Mouse (Mus musculus) spleen, adult 2 months (tissue): ENCODE data around the gene Gm9936.

ENCODE experiments used
- CTCF ChIP-seq: fragments of 200-500 bp; IDR thresholded peaks from 2 replicates; pipeline ENCODE4 v1.5.1; 2011; ENCODE audit warnings: mild to moderate bottlenecking, inconsistent platforms; ENCODE audit not compliant: insufficient read depth, insufficient read length, insufficient replicate concordance; ENCODE audit errors: extremely low read depth
- POLR2A ChIP-seq: fragments of 200-500 bp; IDR thresholded peaks from 2 replicates; pipeline ENCODE4 v1.6.1; 2011; ENCODE audit warnings: low read depth, low read length, inconsistent platforms

DNA sequence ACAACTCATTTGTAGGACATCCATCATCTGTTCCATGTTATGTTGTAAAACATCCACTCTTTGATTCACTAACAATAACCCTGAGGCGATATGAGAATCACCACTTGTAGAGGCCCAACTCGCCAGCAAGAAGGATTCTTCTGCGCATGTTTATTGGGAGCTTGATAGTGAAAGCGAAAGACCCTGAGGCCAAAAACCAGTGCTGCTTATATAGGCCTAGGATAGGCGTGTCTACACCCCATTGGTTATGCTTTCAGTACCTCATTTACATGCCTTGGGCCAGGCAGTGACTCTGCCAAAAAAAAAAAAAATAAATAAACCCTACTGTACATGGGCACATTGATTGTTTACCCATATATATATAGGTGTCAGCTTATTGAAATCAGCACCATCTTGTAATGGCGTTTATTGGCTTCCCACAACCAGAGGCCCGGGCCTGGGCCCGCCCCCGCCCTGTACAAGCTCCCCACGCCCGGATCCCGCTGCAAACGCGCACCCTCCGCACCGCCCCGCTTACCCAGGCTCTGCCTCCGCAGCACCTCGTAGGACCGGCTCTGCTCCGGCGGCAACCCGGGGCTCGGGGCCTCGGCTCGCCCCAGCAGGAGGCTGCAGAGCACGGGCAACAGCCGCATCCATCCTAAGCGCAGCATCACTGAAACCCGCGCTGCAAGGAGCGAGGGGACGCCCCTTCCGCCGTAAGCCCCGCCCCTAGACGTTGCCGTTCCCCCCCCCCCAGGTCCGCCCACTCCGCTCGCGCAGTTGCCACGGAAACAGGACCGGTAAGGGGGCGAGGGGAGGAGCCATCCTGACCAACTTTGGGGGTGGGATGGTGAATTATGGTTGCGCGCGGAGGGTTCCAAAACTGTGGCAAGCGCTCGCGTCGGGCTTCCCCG, 35.4 kb downstream of the Gm9936 start, which contains the start of gene 1500011B03Rik:
- TF ChIP-seq POLR2A (peak; percentile 4; the same call in 1 of the 2 replicates), CTCF (no peak)
